Mouse (Mus musculus) frontal cortex, postnatal 25 days (tissue): ENCODE data around the gene Nkain2.
"Not testable (repeated sequence)": the region's sequence is repeated elsewhere in the genome, so short reads cannot be mapped to it uniquely, and the experiment has no call there.

Experiments
- DNase-seq, 2 experiments: peaks; one replicate each; pipeline ENCODE4 v3.0.0; 2022; ENCODE audit warnings: low spot score in 2 of 2

The Nkain2 gene

GRCm38 (mm10) chr10:32058251-32058650 is 832.0 kb downstream of the Nkain2 start:
- DNase-seq = no peak

GRCm38 (mm10) chr10:32052546-32053295 is 837.5 kb downstream of the Nkain2 start:
- no peak for DNase-seq

GRCm38 (mm10) chr10:32052045-32052444 is 838.2 kb downstream of the Nkain2 start:
- no peak for DNase-seq

- no peak for DNase-seq
Measured at GRCm38 (mm10) chr10:32029996-32030395, 860.3 kb downstream of the Nkain2 start.

- DNase-seq = no peak
Measured at GRCm38 (mm10) chr10:32018385-32018784, 871.9 kb downstream of the Nkain2 start.

GRCm38 (mm10) chr10:32001216-32001753 is 889.0 kb downstream of the Nkain2 start:
- no peak for DNase-seq

GRCm38 (mm10) chr10:31993205-31993604 is 897.1 kb downstream of the Nkain2 start:
- DNase-seq = no peak

- DNase-seq = no peak
Measured at GRCm38 (mm10) chr10:31978387-31978786, 911.9 kb downstream of the Nkain2 start.

- no peak for DNase-seq
Measured at GRCm38 (mm10) chr10:31947178-31947726, 943.0 kb downstream of the Nkain2 start.

- no peak for DNase-seq
Measured at GRCm38 (mm10) chr10:31931961-31932360, 958.3 kb downstream of the Nkain2 start.

- DNase-seq = no peak
Measured at GRCm38 (mm10) chr10:31927657-31928056, 962.6 kb downstream of the Nkain2 start.

- not testable (repeated sequence) for DNase-seq
Measured at GRCm38 (mm10) chr10:31920901-31921300, 969.4 kb downstream of the Nkain2 start.

GRCm38 (mm10) chr10:31907488-31907887 is 982.8 kb downstream of the Nkain2 start:
- no peak for DNase-seq

GRCm38 (mm10) chr10:31899501-31899900 is 990.8 kb downstream of the Nkain2 start:
- DNase-seq = no peak

GRCm38 (mm10) chr10:31873323-31873895 is 1016.9 kb downstream of the Nkain2 start:
- DNase-seq = no peak

- no peak for DNase-seq
Measured at GRCm38 (mm10) chr10:31868275-31868674, 1022.0 kb downstream of the Nkain2 start.

- no peak for DNase-seq
Measured at GRCm38 (mm10) chr10:31827041-31827440, 1063.2 kb downstream of the Nkain2 start.

GRCm38 (mm10) chr10:31812543-31812942 is 1077.7 kb downstream of the Nkain2 start:
- no peak for DNase-seq

GRCm38 (mm10) chr10:31742443-31743057 is 1147.7 kb downstream of the Nkain2 start:
- DNase-seq = peak; percentile 24 to 47

GRCm38 (mm10) chr10:31728036-31728435 is 1162.2 kb downstream of the Nkain2 start:
- DNase-seq = no peak

GRCm38 (mm10) chr10:31647270-31647669 is 1243.0 kb downstream of the Nkain2 start:
- no peak for DNase-seq

GRCm38 (mm10) chr10:31646083-31646482 is 1244.2 kb downstream of the Nkain2 start:
- DNase-seq = no peak
